Mouse (Mus musculus) heart, postnatal 0 days (tissue): ENCODE results near the gene Ccdc12.

Source experiments
- CTCF ChIP-seq: IDR thresholded peaks from 2 replicates; pipeline ENCODE4 v1.5.1; 2016; ENCODE audit warnings: antibody characterized with exemption, control low read depth, low read depth
- EP300 ChIP-seq: IDR thresholded peaks from 2 replicates; pipeline ENCODE4 v1.6.1; 2016; ENCODE audit warnings: antibody characterized with exemption, low read depth

GRCm38 (mm10) chr9:110684100-110684831, 28.0 kb downstream of the Ccdc12 start:
- TF ChIP-seq CTCF (no peak), EP300 (peak; percentile 70; the same call in 1 of the 2 replicates)
